9 mouse cellular contexts compared by ENCODE assay signal in the genomic region with DNA sequence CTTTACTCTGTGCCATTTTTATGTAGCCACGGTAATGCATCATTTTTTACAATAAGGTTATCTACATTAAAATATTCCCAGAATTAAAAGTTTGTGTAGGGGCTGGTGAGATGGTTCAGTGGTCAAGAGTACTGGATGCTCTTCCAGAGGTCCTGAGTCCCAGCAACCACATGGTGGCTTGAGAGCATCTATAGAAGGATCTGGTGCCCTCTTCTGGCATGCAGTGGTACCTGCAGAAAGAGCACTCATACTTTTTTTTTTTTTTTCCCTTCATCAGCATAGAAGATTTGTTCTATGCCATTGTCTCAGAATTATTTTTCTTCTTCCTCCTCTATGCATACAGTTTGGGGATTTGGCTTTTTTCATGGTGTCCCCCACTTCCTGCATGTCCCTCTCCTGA.
DNase-seq lines count a peak whose midpoint lies in the region; ATAC-seq lines count a peak whose summit lies in the region.
"Had no signal": no experiment of that assay in that cellular context is flagged by ENCODE, and none has a peak within 500 bp of the region (broad histone marks: within the 10 kb centered on the region; RNA-seq: fewer than 3 reads in every experiment).

No protein-coding gene starts in this region.

- no peaks in the 10 kb centered on the region for H3K27me3 ChIP-seq in forebrain, embryonic 11.5 days (ENCODE audit: control insufficient read depth, insufficient read depth, low read length)
- no peaks in the 10 kb centered on the region for H3K27me3 ChIP-seq in forebrain, embryonic 13.5 days
- no peaks in the 10 kb centered on the region for H3K27me3 ChIP-seq in midbrain, embryonic 10.5 days (ENCODE audit: low read depth, poor library complexity, severe bottlenecking)
- no peaks in the 10 kb centered on the region for H3K27me3 ChIP-seq in midbrain, embryonic 13.5 days
- H3K27me3 ChIP-seq in limb, embryonic 11.5 days (ENCODE audit: control insufficient read depth, insufficient read depth, low read length), result no peaks in the 10 kb centered on the region
- no peaks in the 10 kb centered on the region for H3K27me3 ChIP-seq in forebrain, embryonic 16.5 days (replicated peaks; ENCODE audit: control insufficient read depth, insufficient read depth, low read length)
- H3K27me3 ChIP-seq: neural tube, embryonic 13.5 days had no signal

- H3K4me1 ChIP-seq in forebrain, embryonic 11.5 days (replicated peaks; ENCODE audit: control insufficient read depth, insufficient read depth, low read length), result no peaks in the 10 kb centered on the region
- H3K4me1 ChIP-seq in forebrain, embryonic 13.5 days, result no peaks in the 10 kb centered on the region
- H3K4me1 ChIP-seq in midbrain, embryonic 10.5 days, result no peaks in the 10 kb centered on the region
- H3K4me1 ChIP-seq in midbrain, embryonic 13.5 days (replicated peaks), result no peaks in the 10 kb centered on the region
- no peaks in the 10 kb centered on the region for H3K4me1 ChIP-seq in limb, embryonic 11.5 days (ENCODE audit: control insufficient read depth, insufficient read depth, low read length)
- H3K4me1 ChIP-seq in forebrain, embryonic 16.5 days (replicated peaks; ENCODE audit: control insufficient read depth, insufficient read depth, low read length), result no peaks in the 10 kb centered on the region
- H3K4me1 ChIP-seq: neural tube, embryonic 13.5 days had no signal

- peak; percentile 53 for DNase-seq in forebrain, embryonic 11.5 days (ENCODE audit: low spot score)
- peak; percentile 24 for DNase-seq in midbrain, embryonic 10.5 days (ENCODE audit: low spot score)
- peak; percentile 66 for DNase-seq in embryo, embryonic 10 days (ENCODE audit: low spot score)
- DNase-seq in limb, embryonic 11.5 days (ENCODE audit: low spot score), result peak; percentile 35
- DNase-seq in thymus, postnatal 4 days, result peak; percentile 63

- H3K4me3 ChIP-seq in forebrain, embryonic 11.5 days (ENCODE audit: low read depth, low read length), result no peak overlapping the region
- no peak overlapping the region for H3K4me3 ChIP-seq in forebrain, embryonic 13.5 days
- no peak overlapping the region for H3K4me3 ChIP-seq in midbrain, embryonic 10.5 days
- no peak overlapping the region for H3K4me3 ChIP-seq in midbrain, embryonic 13.5 days (replicated peaks)
- no peak overlapping the region for H3K4me3 ChIP-seq in limb, embryonic 11.5 days (ENCODE audit: low read depth, low read length)
- no peak overlapping the region for H3K4me3 ChIP-seq in forebrain, embryonic 16.5 days (replicated peaks; ENCODE audit: low read length)
- H3K4me3 ChIP-seq: neural tube, embryonic 13.5 days had no signal

- H3K36me3 ChIP-seq in forebrain, embryonic 11.5 days (ENCODE audit: control insufficient read depth, insufficient read depth, low read length), result no peaks in the 10 kb centered on the region
- no peaks in the 10 kb centered on the region for H3K36me3 ChIP-seq in forebrain, embryonic 13.5 days (ENCODE audit: poor library complexity, severe bottlenecking)
- no peaks in the 10 kb centered on the region for H3K36me3 ChIP-seq in midbrain, embryonic 10.5 days
- H3K36me3 ChIP-seq in midbrain, embryonic 13.5 days, result no peaks in the 10 kb centered on the region
- H3K36me3 ChIP-seq in limb, embryonic 11.5 days (ENCODE audit: control insufficient read depth, insufficient read depth, low read length), result no peaks in the 10 kb centered on the region
- H3K36me3 ChIP-seq in forebrain, embryonic 16.5 days (ENCODE audit: control insufficient read depth, insufficient read depth), result no peaks in the 10 kb centered on the region
- H3K36me3 ChIP-seq: neural tube, embryonic 13.5 days had no signal

- no peak overlapping the region for H3K4me2 ChIP-seq in forebrain, embryonic 11.5 days (ENCODE audit: low read depth, low read length, severe bottlenecking)
- no peak overlapping the region for H3K4me2 ChIP-seq in forebrain, embryonic 13.5 days
- no peak overlapping the region for H3K4me2 ChIP-seq in midbrain, embryonic 13.5 days (replicated peaks)
- no peak overlapping the region for H3K4me2 ChIP-seq in limb, embryonic 11.5 days (ENCODE audit: low read depth, severe bottlenecking)
- H3K4me2 ChIP-seq in forebrain, embryonic 16.5 days (ENCODE audit: low read length), result no peak overlapping the region
- H3K4me2 ChIP-seq: neural tube, embryonic 13.5 days had no signal

- WGBS in forebrain, embryonic 11.5 days, result 22% methylated on average over 1 of the region's 1 CpGs
- WGBS in forebrain, embryonic 13.5 days, result 33% methylated on average over 1 of the region's 1 CpGs
- 35% methylated on average over 1 of the region's 1 CpGs for WGBS in midbrain, embryonic 10.5 days
- 42% methylated on average over 1 of the region's 1 CpGs for WGBS in midbrain, embryonic 13.5 days
- WGBS in limb, embryonic 11.5 days, result 31% methylated on average over 1 of the region's 1 CpGs
- WGBS in forebrain, embryonic 16.5 days, result 42% methylated on average over 1 of the region's 1 CpGs

- no peaks in the 10 kb centered on the region for H3K9me3 ChIP-seq in forebrain, embryonic 11.5 days (ENCODE audit: control insufficient read depth, low read length)
- H3K9me3 ChIP-seq in forebrain, embryonic 13.5 days (replicated peaks), result no peaks in the 10 kb centered on the region
- H3K9me3 ChIP-seq in midbrain, embryonic 10.5 days (replicated peaks), result no peaks in the 10 kb centered on the region
- no peaks in the 10 kb centered on the region for H3K9me3 ChIP-seq in midbrain, embryonic 13.5 days
- H3K9me3 ChIP-seq in limb, embryonic 11.5 days (ENCODE audit: control insufficient read depth, low read length), result no peaks in the 10 kb centered on the region
- no peaks in the 10 kb centered on the region for H3K9me3 ChIP-seq in forebrain, embryonic 16.5 days (ENCODE audit: control insufficient read depth, low read length)
- H3K9me3 ChIP-seq: neural tube, embryonic 13.5 days had no signal

- H3K27ac ChIP-seq in forebrain, embryonic 11.5 days (ENCODE audit: low read depth, low read length), result no peak overlapping the region
- H3K27ac ChIP-seq in forebrain, embryonic 13.5 days, result no peak overlapping the region
- H3K27ac ChIP-seq in midbrain, embryonic 10.5 days (replicated peaks), result no peak overlapping the region
- no peak overlapping the region for H3K27ac ChIP-seq in midbrain, embryonic 13.5 days
- no peak overlapping the region for H3K27ac ChIP-seq in limb, embryonic 11.5 days (replicated peaks; ENCODE audit: low read depth, low read length)
- H3K27ac ChIP-seq in forebrain, embryonic 16.5 days (ENCODE audit: low read length), result no peak overlapping the region
- H3K27ac ChIP-seq: neural tube, embryonic 13.5 days had no signal

- no peak for ATAC-seq in forebrain, embryonic 11.5 days (replicated peaks; ENCODE audit: low FRiP score)
- ATAC-seq in forebrain, embryonic 13.5 days, result no peak
- ATAC-seq in midbrain, embryonic 13.5 days, result no peak
- no peak for ATAC-seq in limb, embryonic 11.5 days (ENCODE audit: insufficient number of reproducible peaks, low FRiP score, low TSS enrichment, low read depth)
- no peak for ATAC-seq in forebrain, embryonic 16.5 days

- no peak overlapping the region for H3K9ac ChIP-seq in forebrain, embryonic 11.5 days (ENCODE audit: low read length)
- no peak overlapping the region for H3K9ac ChIP-seq in forebrain, embryonic 13.5 days
- no peak overlapping the region for H3K9ac ChIP-seq in midbrain, embryonic 13.5 days (replicated peaks)
- H3K9ac ChIP-seq in limb, embryonic 11.5 days (ENCODE audit: low read length), result no peak overlapping the region
- H3K9ac ChIP-seq in forebrain, embryonic 16.5 days (replicated peaks; ENCODE audit: low read depth, low read length), result no peak overlapping the region
- H3K9ac ChIP-seq: neural tube, embryonic 13.5 days had no signal
